Mouse (Mus musculus) G1E (cell line): ENCODE data around the gene Pde10a.

Experiments used
- CTCF ChIP-seq: IDR thresholded peaks from 2 replicates; pipeline ENCODE4 v1.5.1; 2012; ENCODE audit warnings: low read depth, low read length, inconsistent platforms, mixed read lengths
- GATA1 ChIP-seq: IDR thresholded peaks from 2 replicates; pipeline ENCODE4 v1.6.1; 2012; ENCODE audit warnings: borderline replicate concordance, low read length, inconsistent platforms, mixed read lengths
- GATA2 ChIP-seq: IDR thresholded peaks from 2 replicates; pipeline ENCODE4 v1.6.1; 2012; ENCODE audit warnings: low read depth, low read length, inconsistent platforms, borderline replicate concordance
- POLR2AphosphoS5 ChIP-seq: IDR thresholded peaks from 2 replicates; pipeline ENCODE4 v1.6.1; 2012; ENCODE audit warnings: low read depth, low read length, inconsistent platforms; ENCODE audit not compliant: insufficient replicate concordance
- TAL1 ChIP-seq: conservative IDR thresholded peaks from 2 replicates; pipeline ENCODE4 v1.6.1; 2012; ENCODE audit warnings: low read depth, low read length, inconsistent platforms, mixed read lengths

- TF ChIP-seq CTCF, result no peak
- TF ChIP-seq GATA1, result no peak
- no peak for TF ChIP-seq GATA2
- no peak for TF ChIP-seq POLR2AphosphoS5
- no peak for TF ChIP-seq TAL1
Measured at GRCm38 (mm10) chr17:8864638-8865497, 339.7 kb downstream of the Pde10a start.
